21 mouse cellular contexts compared by ENCODE assay signal in genomic region chrX:56710522-56710921, GRCm38 (mm10). TPM values are rescaled to one million over a fixed set of nuclear protein-coding genes. Genes with fewer than 3 reads are reported as not detected.
DNase-seq lines count a peak whose midpoint lies in the region; ATAC-seq and TF ChIP-seq lines count a peak whose summit lies in the region.
"Had no signal": no experiment of that assay in that cellular context is flagged by ENCODE, and none has a peak within 500 bp of the region (broad histone marks: within the 10 kb centered on the region; RNA-seq: fewer than 3 reads in every experiment).

No protein-coding gene starts in this region.

- TF ChIP-seq CTCF in lung, postnatal 0 days (IDR thresholded peaks at IDR 0.05), result no peak
- TF ChIP-seq CTCF in lung, adult 2 months (IDR thresholded peaks at IDR 0.05; ENCODE audit: insufficient read depth, low read length), result no peak

- H3K27ac ChIP-seq in lung, embryonic 16.5 days (ENCODE audit: low read length), result peak overlapping the region; percentile 10; the same call in 1 of the 2 replicates
- no peak overlapping the region for H3K27ac ChIP-seq in lung, postnatal 0 days (ENCODE audit: low read length)

- ATAC-seq in lung, embryonic 16.5 days (ENCODE audit: low read depth), result no peak
- peak; percentile 58 for ATAC-seq in lung, postnatal 0 days
- ATAC-seq: activated CD4-positive, CD25-positive, alpha-beta regulatory T cell, adult 4 months; CD4-positive, CD25-positive, alpha-beta regulatory T cell, adult 4 months; Patski had no signal

- DNase-seq in lung, postnatal 4 days, result no peak
- peak; percentile 55 for DNase-seq in lung, postnatal 0 days (ENCODE audit: low spot score)
- DNase-seq in lung, adult 2 months, result no peak
- peak; percentile 4 for DNase-seq in lung, postnatal 10 days
- DNase-seq in lung, postnatal 25 days (ENCODE audit: low spot score), result no peak
- DNase-seq: adrenal gland, adult 2 months; adrenal gland, adult 8-10 months; adrenal gland, postnatal 10 days; adrenal gland, postnatal 14 days; adrenal gland, postnatal 25 days; adrenal gland, postnatal 36 days; B cell, adult 2 months; cerebellum, adult 11 months; cerebellum, adult 11-12 months; cerebellum, adult 18-20 months had no signal

- H3K9ac ChIP-seq in lung, embryonic 16.5 days (ENCODE audit: low read length), result no peak overlapping the region
- no peak overlapping the region for H3K9ac ChIP-seq in lung, postnatal 0 days (replicated peaks; ENCODE audit: low read depth)

- TF ChIP-seq POLR2A in lung, adult 2 months (IDR thresholded peaks at IDR 0.05; ENCODE audit: borderline replicate concordance, extremely low read depth, low read depth, low read length), result no peak

- no peak overlapping the region for H3K4me3 ChIP-seq in lung, embryonic 16.5 days (ENCODE audit: low read length)
- no peak overlapping the region for H3K4me3 ChIP-seq in lung, postnatal 0 days (ENCODE audit: low read depth, low read length)
- H3K4me3 ChIP-seq in lung, adult 2 months (replicated peaks; ENCODE audit: extremely low read depth, low read depth, low read length), result no peak overlapping the region

- H3K4me2 ChIP-seq in lung, embryonic 16.5 days (ENCODE audit: low read depth, low read length), result no peak overlapping the region
- no peak overlapping the region for H3K4me2 ChIP-seq in lung, postnatal 0 days (replicated peaks; ENCODE audit: low read depth, low read length)

- H3K36me3 ChIP-seq in lung, embryonic 16.5 days (ENCODE audit: control insufficient read depth, insufficient read depth, low read length), result no peaks in the 10 kb centered on the region
- H3K36me3 ChIP-seq in lung, postnatal 0 days (ENCODE audit: insufficient read depth, low read length), result no peaks in the 10 kb centered on the region
- H3K36me3 ChIP-seq: G1E had no signal

- TF ChIP-seq EP300 in lung, postnatal 0 days (IDR thresholded peaks at IDR 0.05), result 0 out of 2 replicates have a peak, but pooled peaks have one; percentile 18

- 85% methylated on average over 1 of the region's 1 CpGs for WGBS in lung, embryonic 16.5 days
- 70% methylated on average over 1 of the region's 1 CpGs for WGBS in lung, postnatal 0 days
- 70% methylated on average over 1 of the region's 1 CpGs for WGBS in lung, adult 2 months

- H3K27me3 ChIP-seq in lung, embryonic 16.5 days (ENCODE audit: control insufficient read depth, insufficient read depth, low read depth, low read length), result no peaks in the 10 kb centered on the region
- H3K27me3 ChIP-seq in lung, postnatal 0 days (replicated peaks; ENCODE audit: insufficient read depth, low read length), result no peaks in the 10 kb centered on the region
- H3K27me3 ChIP-seq: CH12.LX had no signal

- H3K9me3 ChIP-seq in lung, embryonic 16.5 days (ENCODE audit: control insufficient read depth, low read length), result no peaks in the 10 kb centered on the region
- H3K9me3 ChIP-seq in lung, postnatal 0 days (ENCODE audit: low read length), result no peaks in the 10 kb centered on the region
- H3K9me3 ChIP-seq: G1E had no signal

- no peaks in the 10 kb centered on the region for H3K4me1 ChIP-seq in lung, embryonic 16.5 days (replicated peaks; ENCODE audit: control insufficient read depth, insufficient read depth, low read length)
- H3K4me1 ChIP-seq in lung, postnatal 0 days (ENCODE audit: insufficient read depth, low read depth, low read length), result no peaks in the 10 kb centered on the region
- H3K4me1 ChIP-seq in lung, adult 2 months (ENCODE audit: control insufficient read depth, insufficient read depth, low read length), result no peaks in the 10 kb centered on the region

RNA-seq across cellular contexts. Expression of gene Fhl1, which starts 21.1 kb away (rescaled TPM):
- 545 and 603 TPM in 2 replicates for polyA plus RNA-seq in lung, embryonic 16.5 days (2015; fragmentation: Nextera tagmentation; extraction: Ambion mirVana)
- 982 and 1,058 TPM in 2 replicates for polyA plus RNA-seq in lung, postnatal 0 days (2015; fragmentation: Nextera tagmentation; extraction: Ambion mirVana)
- 559 and 762 TPM in 2 replicates for polyA plus RNA-seq in lung, adult 2 months (2012; rRNA removed)
- polyA plus RNA-seq: activated CD4-positive, CD25-positive, alpha-beta regulatory T cell, adult 4 months; CD4-positive, CD25-positive, alpha-beta regulatory T cell, adult 4 months; G1E had no signal

Comparison
In these comparisons a context has a peak if more than half of its experiments do, and no peak if none do; other contexts are left out.
1. DNase-seq: peak in lung, postnatal 0 days (single experiment) and lung, postnatal 10 days (single experiment); none in lung, postnatal 4 days (0 of 2), lung, adult 2 months (single experiment) and lung, postnatal 25 days (single experiment).